Mouse (Mus musculus) CD8-positive naive resting alpha-beta T cell, adult 57 days (primary cell): ENCODE results near the gene Ebpl. TPM values are rescaled to one million over a fixed set of nuclear protein-coding genes. Genes with fewer than 3 reads are reported as not detected.

Experiments used
- total RNA-seq: library from RNA; stranded (reverse); gene quantifications from one replicate; pipeline ENCODE4 v1.2.4, GENCODE M21; 2023

Ebpl gene
- total RNA-seq: 3.6 TPM

DNA sequence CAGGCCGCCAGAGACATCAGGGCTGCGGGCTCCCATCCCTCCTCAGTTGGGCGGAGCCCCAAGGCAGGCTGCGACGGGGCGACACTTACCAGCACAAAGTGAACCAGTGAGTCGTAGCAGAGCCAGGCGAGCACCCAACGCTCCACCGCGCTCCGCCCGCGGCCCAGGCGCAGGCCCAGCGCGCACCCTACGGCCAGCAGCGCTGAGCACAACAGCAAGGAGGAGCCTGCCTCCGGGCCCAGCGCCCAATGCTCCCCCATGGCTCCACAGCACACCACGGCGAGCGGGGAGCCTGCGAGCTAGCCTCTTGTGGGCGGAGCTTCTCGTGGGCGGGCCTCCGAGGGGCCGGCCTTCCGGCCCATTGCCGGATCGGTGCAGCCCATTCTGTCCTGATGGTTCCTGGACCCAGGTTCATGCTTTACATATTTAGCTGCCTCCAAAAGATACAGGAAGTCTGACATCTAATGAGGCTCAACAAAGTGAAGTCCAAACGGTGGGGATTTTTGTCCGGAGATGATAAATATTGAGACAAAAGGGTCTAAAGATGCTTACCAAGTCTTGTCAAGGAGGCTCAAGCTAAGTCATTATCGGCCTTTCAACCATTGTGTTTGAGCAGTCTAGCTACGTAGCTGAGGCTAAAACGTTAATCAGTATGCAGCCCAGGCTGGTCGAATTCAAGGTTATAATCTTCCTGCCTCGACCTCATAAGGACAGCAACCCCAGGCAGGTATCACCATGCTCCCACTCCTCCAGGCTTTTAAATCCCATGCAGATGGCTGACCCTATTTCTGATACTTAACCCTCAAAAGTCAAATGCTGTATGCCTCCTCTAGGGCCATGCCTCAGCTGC is at the start of gene Ebpl:
Ebpl (minus strand) TSS at position 309 of the 850 bp plus-strand sequence.

GRCm38 (mm10) chr14:61309593-61309992 is 50.6 kb downstream of the Ebpl start, which contains the start of gene Arl11:
TSS of gene Arl11 (plus strand) at chr14:61309753.

Other genes starting within 250 kb of the Ebpl start
- 23.9 TPM for gene Sacs, start 222.0 kb downstream of the Ebpl start, total RNA-seq
- gene Sgcg, start 101.9 kb downstream of the Ebpl start, total RNA-seq: not detected
- 1.5 TPM for gene Arl11, start 50.7 kb downstream of the Ebpl start, total RNA-seq
- 21.3 TPM for gene Kpna3, start 79.4 kb upstream of the Ebpl start, total RNA-seq
- gene Spryd7, start 196.4 kb upstream of the Ebpl start, total RNA-seq: 9.9 TPM
- 12.6 TPM for gene Trim13, start 237.8 kb upstream of the Ebpl start, total RNA-seq
- gene Kcnrg, start 247.0 kb upstream of the Ebpl start, total RNA-seq: 1.4 TPM